Mouse (Mus musculus) layer of hippocampus, postnatal 14 days (tissue): ENCODE measurements around the gene Hoxb2. TPM values are rescaled to one million over a fixed set of nuclear protein-coding genes. Genes with fewer than 3 reads are reported as not detected.

Experiments used
- DNase-seq, 2 experiments: peaks; one replicate each; pipeline ENCODE4 v3.0.0; 2021 to 2022; ENCODE audit warnings: low spot score in 2 of 2, mixed read lengths in 1 of 2
- microRNA-seq, 2 experiments: library from miRNA; unstranded; fragments of <30 nt; microRNA quantifications; one replicate each; pipeline ENCODE4 v1.2.0; 2021
- total RNA-seq, 2 experiments: library from RNA; stranded (reverse); gene quantifications; 2 replicates each; pipeline ENCODE4 v1.2.3; 2021

Hoxb2 gene
- total RNA-seq, 2 experiments from 2014 or later = not detected

GRCm38 (mm10) chr11:96397806-96398335 is 47.5 kb downstream of the Hoxb2 start:
- DNase-seq = no peak

DNA sequence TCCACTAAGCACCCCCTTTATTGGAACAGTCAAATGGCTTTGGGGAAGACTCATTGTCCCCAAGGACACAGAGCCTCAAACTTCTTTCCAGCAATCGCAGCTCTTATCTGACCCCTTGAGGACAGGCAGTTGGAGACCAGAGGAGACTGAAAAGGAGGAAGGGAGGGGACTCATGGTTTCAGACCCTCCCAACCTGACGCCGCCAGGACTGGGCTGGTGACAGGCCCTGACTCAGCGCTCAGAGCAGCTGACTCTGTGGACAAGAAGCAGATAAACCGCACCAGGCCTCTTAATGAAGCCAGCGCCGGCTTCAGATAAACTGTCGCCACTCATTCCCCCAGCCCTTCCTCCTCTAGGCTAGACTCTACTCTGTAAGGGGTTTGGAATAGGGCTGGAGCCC is 49.6 kb downstream of the Hoxb2 start:
- no peak for DNase-seq

Small RNAs within 50 kb of the gene (microRNA-seq; reads per million reads assigned to microRNA genes)
- 4.5 to 10.2 reads per million in 2 experiments for gene Mir10a

Other genes starting within 250 kb of the Hoxb2 start
- gene Calcoco2, start 238.6 kb upstream of the Hoxb2 start, total RNA-seq = under 1 TPM in 1 of 2 experiments, not detected in 1; 0.21 TPM
- 1 to 10 TPM in 1 of 2 experiments, under 1 TPM in 1; 0.41 to 1.1 TPM for gene Ttll6, start 216.7 kb upstream of the Hoxb2 start, total RNA-seq
- not detected for gene Hoxb13, start 156.2 kb upstream of the Hoxb2 start, total RNA-seq
- not detected for gene Hoxb9, start 79.1 kb upstream of the Hoxb2 start, total RNA-seq
- gene Hoxb8, start 68.6 kb upstream of the Hoxb2 start, total RNA-seq = not detected
- not detected for gene Hoxb7, start 63.9 kb upstream of the Hoxb2 start, total RNA-seq
- gene Hoxb6, start 58.0 kb upstream of the Hoxb2 start, total RNA-seq = not detected
- gene Hoxb5, start 47.2 kb upstream of the Hoxb2 start, total RNA-seq = not detected
- gene Hoxb4, start 32.3 kb upstream of the Hoxb2 start, total RNA-seq = not detected
- not detected for gene Hoxb3, start 27.2 kb upstream of the Hoxb2 start, total RNA-seq
- gene Hoxb1, start 15.2 kb downstream of the Hoxb2 start, total RNA-seq = not detected
- gene Skap1, start 114.1 kb downstream of the Hoxb2 start, total RNA-seq = 1 to 10 TPM in 1 of 2 experiments, under 1 TPM in 1; 0.78 to 1.5 TPM